Mouse (Mus musculus): Measurements from ENCODE around the gene Gm44805.

- TF ChIP-seq EP300 (IDR thresholded peaks at IDR 0.05; ENCODE audit: low read depth), result no peak
- TF ChIP-seq CTCF (IDR thresholded peaks at IDR 0.05; ENCODE audit: low read depth), result no peak
Measured at GRCm38 (mm10) chr7:19622241-19622640, 59.0 kb downstream of the Gm44805 start.

Measured in heart, postnatal 0 days (tissue).